Mouse (Mus musculus) myocyte (in vitro differentiated cells): ENCODE data around the gene Fat3. TPM values are rescaled to one million over a fixed set of nuclear protein-coding genes. Genes with fewer than 3 reads are reported as not detected.

ENCODE experiments used
- H3K27me3 ChIP-seq: one replicate; pipeline ENCODE4 v1.6.1; 2011; ENCODE audit not compliant: control insufficient read depth, insufficient read depth, insufficient read length
- H3K36me3 ChIP-seq: one replicate; pipeline ENCODE4 v1.6.1; 2011; ENCODE audit not compliant: control insufficient read depth, insufficient read depth
- H3K4me2 ChIP-seq: one replicate; pipeline ENCODE4 v1.6.1; 2011; ENCODE audit warnings: low read depth, control low read depth
- H3K4me3 ChIP-seq: one replicate; pipeline ENCODE4 v1.5.1; 2011; ENCODE audit warnings: mild to moderate bottlenecking, control low read depth, moderate library complexity
- H3K79me2 ChIP-seq: one replicate; pipeline ENCODE4 v1.6.1; 2011; ENCODE audit not compliant: control insufficient read depth, insufficient read depth
- H3ac ChIP-seq: one replicate; pipeline ENCODE4 v1.6.1; 2011; ENCODE audit not compliant: control insufficient read depth, insufficient read length
- CEBPB ChIP-seq: IDR thresholded peaks from 2 replicates; pipeline ENCODE4 v1.6.1; 2011; ENCODE audit warnings: mild to moderate bottlenecking, moderate library complexity; ENCODE audit not compliant: poor library complexity, insufficient read depth, severe bottlenecking
- E2F4 ChIP-seq: IDR thresholded peaks from one replicate; pipeline ENCODE4 v1.6.1; 2011; ENCODE audit warnings: mild to moderate bottlenecking, control low read depth, moderate library complexity; ENCODE audit not compliant: insufficient read depth
- MAX ChIP-seq: IDR thresholded peaks from one replicate; pipeline ENCODE4 v1.6.1; 2011; ENCODE audit warnings: low read depth, mild to moderate bottlenecking, control low read depth
- MYOD1 ChIP-seq, 3 experiments: IDR thresholded peaks; one replicate each; pipeline ENCODE4 v1.6.1; 2011; ENCODE audit warnings: control low read depth in 2 of 3, low read depth in 2 of 3, mild to moderate bottlenecking in 2 of 3, moderate library complexity in 1 of 3; ENCODE audit not compliant: insufficient read length in 2 of 3, control insufficient read depth in 1 of 3
- MYOG ChIP-seq, 3 experiments: IDR thresholded peaks; one replicate each; pipeline ENCODE4 v1.6.1; 2011; ENCODE audit warnings: control low read depth in 2 of 3, low read depth in 2 of 3, mild to moderate bottlenecking in 2 of 3; ENCODE audit not compliant: insufficient read length in 2 of 3, control insufficient read depth in 1 of 3, insufficient read depth in 1 of 3
- POLR2A ChIP-seq: IDR thresholded peaks from one replicate; pipeline ENCODE4 v1.6.1; 2011; ENCODE audit warnings: low read depth, mild to moderate bottlenecking, control low read depth, moderate library complexity; ENCODE audit not compliant: insufficient read length
- POLR2AphosphoS2 ChIP-seq: IDR thresholded peaks from one replicate; pipeline ENCODE4 v1.6.1; 2011; ENCODE audit warnings: low read depth, control low read depth; ENCODE audit not compliant: insufficient read length
- REST ChIP-seq: IDR thresholded peaks from one replicate; pipeline ENCODE4 v1.6.1; 2011; ENCODE audit warnings: mild to moderate bottlenecking, control low read depth, moderate library complexity; ENCODE audit not compliant: insufficient read depth, insufficient read length
- SRF ChIP-seq: IDR thresholded peaks from one replicate; pipeline ENCODE4 v1.6.1; 2011; ENCODE audit warnings: low read depth; ENCODE audit not compliant: control insufficient read depth, insufficient read length
- TCF12 ChIP-seq: IDR thresholded peaks from one replicate; pipeline ENCODE4 v1.6.1; 2011; ENCODE audit warnings: mild to moderate bottlenecking, control low read depth; ENCODE audit not compliant: poor library complexity, insufficient read depth, severe bottlenecking
- TCF3 ChIP-seq: IDR thresholded peaks from one replicate; pipeline ENCODE4 v1.6.1; 2011; ENCODE audit warnings: low read depth, control low read depth; ENCODE audit not compliant: insufficient read length
- USF1 ChIP-seq: IDR thresholded peaks from one replicate; pipeline ENCODE4 v1.6.1; 2011; ENCODE audit warnings: low read depth, mild to moderate bottlenecking, control low read depth, moderate library complexity
- polyA plus RNA-seq: library from polyadenylated mRNA; unstranded; fragments of >200 nt; fragmentation: generic; extraction: Trizol; gene quantifications from one replicate; pipeline ENCODE4 v1.2.1, GENCODE M21; 2012; ENCODE audit warnings: missing spikeins

Gene Fat3
- polyA plus RNA-seq, 1 experiment: not detected

DNA sequence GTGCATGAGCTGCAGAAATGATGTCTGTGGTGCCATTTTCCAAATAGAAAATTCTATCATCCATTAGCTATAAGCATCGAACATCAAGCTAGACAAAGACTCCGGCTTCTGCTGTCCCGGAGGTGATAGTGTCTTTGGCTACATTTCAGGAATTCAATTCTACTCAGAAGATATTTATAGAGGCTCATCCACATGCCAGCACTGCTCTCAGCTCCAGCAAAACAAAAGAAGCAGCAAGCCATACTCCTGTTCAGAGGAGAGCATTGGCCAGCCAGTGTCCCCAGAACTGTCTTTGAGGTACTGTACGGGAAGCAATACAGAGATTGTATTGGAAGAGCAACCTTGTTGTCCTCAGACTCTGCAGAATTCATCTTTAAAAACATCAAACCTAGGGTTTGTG lies 59.2 kb downstream of the Fat3 start:
- Histone ChIP-seq H3K36me3 (no peaks in the 10 kb centered on the region), H3ac (no peak overlapping the region), H3K4me2 (no peak overlapping the region), H3K4me3 (no peak overlapping the region), H3K27me3 (no peaks in the 10 kb centered on the region), H3K79me2 (no peaks in the 10 kb centered on the region)
- TF ChIP-seq TCF12 (no peak), TCF3 (no peak), MAX (no peak), E2F4 (no peak), REST (no peak), POLR2AphosphoS2 (no peak), SRF (no peak), POLR2A (no peak), MYOG (IDR thresholded peaks at IDR 0.05; ENCODE audit: control insufficient read depth in 1 of 3, insufficient read depth in 1 of 3, insufficient read length in 2 of 3, low read depth in 2 of 3) (no peak), CEBPB (no peak)

GRCm38 (mm10) chr9:16440638-16441037 lies 60.4 kb downstream of the Fat3 start:
- no peaks in the 10 kb centered on the region for H3K27me3 ChIP-seq
- H3K4me3 ChIP-seq: no peak overlapping the region
- no peak overlapping the region for H3K4me2 ChIP-seq
- H3ac ChIP-seq: no peak overlapping the region
- TF ChIP-seq USF1 (no peak), POLR2A (no peak), CEBPB (no peak), MYOG (IDR thresholded peaks at IDR 0.05; ENCODE audit: control insufficient read depth in 1 of 3, insufficient read depth in 1 of 3, insufficient read length in 2 of 3, low read depth in 2 of 3) (no peak), MAX (no peak)
- H3K36me3 ChIP-seq: no peaks in the 10 kb centered on the region
- H3K79me2 ChIP-seq: no peaks in the 10 kb centered on the region

DNA sequence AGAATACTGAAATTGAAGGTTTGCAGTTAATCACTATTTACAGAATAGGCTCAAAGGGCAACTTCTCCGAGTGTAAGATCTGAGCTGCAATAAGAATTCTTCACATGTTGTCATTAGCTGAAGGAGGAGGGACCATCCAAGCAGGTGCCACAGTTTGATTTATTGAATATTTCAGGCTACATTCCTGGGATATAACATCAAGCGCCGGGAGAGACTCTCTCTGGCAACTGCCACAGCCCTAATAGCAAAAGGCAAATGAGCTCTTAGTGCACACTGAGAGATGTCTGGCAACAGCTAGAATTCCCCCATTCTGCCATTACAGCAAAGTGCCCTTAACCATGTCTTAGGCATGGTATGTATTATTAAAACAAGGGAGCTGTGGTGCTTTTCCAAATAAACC lies 61.1 kb downstream of the Fat3 start:
- Histone ChIP-seq H3K4me3 (no peak overlapping the region), H3K79me2 (no peaks in the 10 kb centered on the region), H3K27me3 (no peaks in the 10 kb centered on the region), H3K36me3 (no peaks in the 10 kb centered on the region), H3K4me2 (no peak overlapping the region), H3ac (no peak overlapping the region)
- TF ChIP-seq MAX (no peak), USF1 (no peak), REST (no peak), MYOG (IDR thresholded peaks at IDR 0.05; ENCODE audit: control insufficient read depth in 1 of 3, insufficient read depth in 1 of 3, insufficient read length in 2 of 3, low read depth in 2 of 3) (no peak), TCF3 (no peak), E2F4 (no peak), MYOD1 (IDR thresholded peaks at IDR 0.05; ENCODE audit: control insufficient read depth in 1 of 3, insufficient read length in 2 of 3, low read depth in 2 of 3) (no peak), TCF12 (no peak), CEBPB (no peak), POLR2AphosphoS2 (no peak), SRF (no peak), POLR2A (no peak)

- Histone ChIP-seq H3ac (no peak overlapping the region), H3K36me3 (no peaks in the 10 kb centered on the region), H3K4me2 (no peak overlapping the region), H3K27me3 (no peaks in the 10 kb centered on the region), H3K79me2 (no peaks in the 10 kb centered on the region), H3K4me3 (no peak overlapping the region)
- TF ChIP-seq CEBPB: no peak
- no peak for TF ChIP-seq POLR2AphosphoS2
Measured at GRCm38 (mm10) chr9:16437805-16438204, 63.3 kb downstream of the Fat3 start.

- H3K4me3 ChIP-seq: no peak overlapping the region
- no peak overlapping the region for H3K4me2 ChIP-seq
- no peaks in the 10 kb centered on the region for H3K27me3 ChIP-seq
- H3ac ChIP-seq: no peak overlapping the region
- no peaks in the 10 kb centered on the region for H3K79me2 ChIP-seq
- TF ChIP-seq MYOG (IDR thresholded peaks at IDR 0.05; ENCODE audit: control insufficient read depth in 1 of 3, insufficient read depth in 1 of 3, insufficient read length in 2 of 3, low read depth in 2 of 3) (no peak), POLR2AphosphoS2 (no peak), MAX (no peak), TCF3 (no peak), E2F4 (no peak), CEBPB (no peak), REST (no peak), SRF (no peak), MYOD1 (IDR thresholded peaks at IDR 0.05; ENCODE audit: control insufficient read depth in 1 of 3, insufficient read length in 2 of 3, low read depth in 2 of 3) (no peak), TCF12 (no peak), POLR2A (no peak)
- H3K36me3 ChIP-seq: no peaks in the 10 kb centered on the region
Measured at GRCm38 (mm10) chr9:16428589-16428988, 72.5 kb downstream of the Fat3 start.
